Mouse (Mus musculus) kidney, adult 2 months (tissue): ENCODE measurements at regions not wholly inside any gene's neighbourhood (a gene's known extent, or its start where the extent isn't known, plus 50 kb on each side); places are given as distances from the start of the nearest gene placed in this dataset.

Experiments
- CTCF ChIP-seq: fragments of 200-500 bp; conservative IDR thresholded peaks from 2 replicates; pipeline ENCODE4 v1.5.1; 2011; ENCODE audit warnings: low read depth, mild to moderate bottlenecking, control low read depth, low read length, moderate library complexity, mixed read lengths; ENCODE audit not compliant: insufficient read depth, insufficient read length
- POLR2A ChIP-seq: fragments of 200-500 bp; IDR thresholded peaks from one replicate; pipeline ENCODE4 v1.6.1; 2011; ENCODE audit warnings: low read depth, low read length, control low read depth

GRCm38 (mm10) chr17:89550758-89551157 is 350.3 kb upstream of the Fshr start:
- TF ChIP-seq CTCF (no peak), POLR2A (no peak)
